Mouse (Mus musculus): Measurements from ENCODE around the gene Lyg2.

Lyg2 gene

GRCm38 (mm10) chr1:37877736-37878460 is 38.4 kb downstream of the Lyg2 start:
- DNase-seq (ENCODE audit: low read depth): no peak

- peak; percentile 32 for DNase-seq (ENCODE audit: low read depth)
Measured at GRCm38 (mm10) chr1:37873157-37873556, 43.1 kb downstream of the Lyg2 start.

DNA sequence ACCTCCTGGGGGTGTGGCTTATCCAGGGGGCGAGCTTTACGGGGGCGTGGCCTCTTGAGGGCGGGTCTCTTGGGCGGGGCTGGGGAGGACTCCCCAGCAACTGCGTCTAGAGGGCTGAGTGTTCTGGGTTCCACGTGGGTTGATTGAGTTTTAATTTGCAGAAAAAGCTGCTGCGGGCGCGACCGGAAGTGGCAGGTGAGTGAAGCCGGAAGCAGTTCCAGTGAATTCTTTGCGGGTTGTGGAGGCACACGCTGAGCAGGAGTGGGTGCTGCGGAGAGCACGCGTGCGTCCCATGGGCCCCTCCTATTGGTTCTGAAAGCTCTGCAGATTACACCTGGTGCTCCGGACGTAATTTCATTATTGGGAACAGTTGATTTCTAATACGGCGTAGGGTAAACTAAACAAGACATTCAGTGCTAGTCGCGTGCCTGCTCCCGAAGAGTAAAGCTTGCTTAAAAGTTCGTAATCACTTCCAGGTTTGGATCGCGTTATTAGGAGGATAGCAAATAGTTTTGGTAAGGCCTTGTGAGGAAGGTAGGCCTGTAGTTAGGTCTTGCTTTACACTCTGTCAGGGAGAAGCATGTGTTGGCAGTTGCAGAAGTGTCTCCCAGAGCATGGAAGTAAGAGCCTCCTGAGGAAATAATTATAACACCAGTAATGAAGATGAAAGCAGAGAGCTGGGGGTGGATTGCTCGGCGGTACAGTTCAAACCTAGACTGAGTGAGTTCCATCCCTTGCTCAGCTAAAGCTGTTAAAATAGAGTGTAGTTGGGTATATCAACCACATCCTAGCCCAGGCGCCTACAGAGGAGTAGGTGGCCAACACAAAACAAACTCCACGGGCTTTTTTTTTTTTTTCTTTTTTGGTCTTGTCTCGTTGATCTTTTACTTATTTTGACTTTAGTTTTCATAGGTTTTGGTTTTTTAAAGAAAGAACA is 43.9 kb downstream of the Lyg2 start:
- DNase-seq (ENCODE audit: low read depth): peak; percentile 91

DNA sequence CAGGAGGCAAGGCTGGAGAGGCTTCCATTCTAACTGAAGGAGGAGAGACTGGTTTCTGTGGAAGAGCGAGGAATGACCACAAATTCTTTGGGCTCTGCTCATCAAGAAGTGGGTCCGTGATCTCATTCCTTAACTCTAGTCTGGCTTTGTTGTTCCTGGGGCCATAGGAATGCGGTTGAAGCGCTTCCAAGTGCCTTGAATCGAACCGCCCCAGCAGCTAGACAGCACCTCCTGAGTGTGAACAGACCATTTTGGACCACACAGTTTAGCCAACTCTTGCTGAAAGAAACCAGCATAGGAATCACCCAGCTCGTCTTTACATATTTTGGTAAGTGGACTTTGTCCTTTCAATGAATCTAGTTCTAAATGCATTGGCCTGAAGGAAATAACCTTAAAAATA is 44.6 kb downstream of the Lyg2 start, which contains the start of gene Lipt1:
Gene Lipt1, plus strand, starts transcription at position 35 of the 400 bp plus-strand sequence.
- no peak for DNase-seq (ENCODE audit: low read depth)

- DNase-seq (ENCODE audit: low read depth): no peak
Measured at GRCm38 (mm10) chr1:37869362-37869761, 46.9 kb downstream of the Lyg2 start.

- peak; percentile 96 for DNase-seq (ENCODE audit: low read depth)
Measured at GRCm38 (mm10) chr1:37868640-37869039, 47.7 kb downstream of the Lyg2 start.

DNA sequence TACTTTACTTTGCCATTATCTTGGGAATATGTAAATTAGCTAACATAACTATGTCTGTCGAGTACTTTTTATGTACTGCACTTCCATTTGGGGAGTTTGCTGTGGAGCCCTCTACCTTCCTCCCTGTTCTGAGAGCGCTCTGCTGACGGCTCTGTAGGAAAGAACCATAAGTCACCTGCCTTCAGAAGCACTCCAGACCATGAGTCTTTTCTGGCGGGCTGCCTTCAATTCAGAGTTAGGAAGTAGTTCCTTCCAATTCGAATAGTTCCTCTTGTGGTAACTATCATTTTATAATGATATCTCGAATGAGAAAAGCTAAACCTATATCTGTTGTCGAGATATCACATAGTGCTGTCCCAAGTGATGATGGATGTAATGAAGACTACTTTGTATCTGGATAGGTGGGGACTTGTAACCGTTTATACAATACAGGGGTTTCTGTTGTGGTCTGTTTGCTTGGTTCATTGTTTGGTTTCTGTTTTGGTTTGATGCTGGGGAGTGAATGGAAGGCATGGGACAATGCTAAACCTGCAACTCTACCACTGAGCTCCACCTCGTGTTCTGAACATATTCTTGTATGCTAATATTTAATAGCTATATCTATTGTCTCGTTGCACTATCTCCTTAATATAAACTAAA is 48.5 kb downstream of the Lyg2 start:
- peak; percentile 59 for DNase-seq (ENCODE audit: low read depth)

DNA sequence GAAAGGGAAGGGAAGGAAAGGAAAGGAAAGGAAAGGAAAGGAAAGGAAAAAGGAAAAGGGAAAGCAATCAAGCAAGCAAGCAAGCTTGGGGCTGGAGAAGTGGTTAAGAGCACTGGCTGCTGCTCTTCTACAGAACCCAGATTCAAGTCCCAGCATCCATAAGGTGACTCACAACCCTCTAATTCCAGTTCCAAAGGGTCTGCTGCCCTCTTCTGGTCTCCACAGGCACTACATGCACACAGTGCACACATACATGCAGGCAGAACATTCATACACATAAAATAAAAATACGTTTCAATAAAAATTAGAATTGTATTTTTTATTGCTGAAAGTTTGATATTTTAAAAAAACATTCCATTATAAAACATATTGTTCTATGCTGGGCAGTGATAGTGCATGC is 49.2 kb downstream of the Lyg2 start:
- DNase-seq (ENCODE audit: low read depth): peak; percentile 89

DNA sequence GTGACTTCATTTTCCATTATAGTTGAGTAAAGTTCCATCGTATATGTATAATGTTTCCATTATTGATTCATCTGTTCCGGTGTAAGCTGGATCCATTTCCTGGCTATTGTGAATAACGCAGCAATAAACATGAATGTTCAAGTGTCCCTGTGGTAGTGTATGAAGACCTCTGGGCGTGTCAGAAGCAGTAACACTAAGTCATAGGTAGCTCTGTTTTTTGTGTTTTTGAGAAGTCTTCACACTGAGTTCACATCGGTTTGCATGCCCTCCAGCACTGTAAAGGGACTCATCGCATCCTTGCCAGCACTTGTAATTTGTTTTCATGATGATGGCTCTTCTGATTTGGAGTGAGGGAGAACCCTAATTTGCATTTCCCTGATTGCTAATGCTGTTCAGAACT is 50.0 kb downstream of the Lyg2 start, which contains the start of gene Tsga10:
Gene Tsga10, minus strand, starts transcription at position 144 of the 400 bp plus-strand sequence.
- no peak for DNase-seq (ENCODE audit: low read depth)

DNA sequence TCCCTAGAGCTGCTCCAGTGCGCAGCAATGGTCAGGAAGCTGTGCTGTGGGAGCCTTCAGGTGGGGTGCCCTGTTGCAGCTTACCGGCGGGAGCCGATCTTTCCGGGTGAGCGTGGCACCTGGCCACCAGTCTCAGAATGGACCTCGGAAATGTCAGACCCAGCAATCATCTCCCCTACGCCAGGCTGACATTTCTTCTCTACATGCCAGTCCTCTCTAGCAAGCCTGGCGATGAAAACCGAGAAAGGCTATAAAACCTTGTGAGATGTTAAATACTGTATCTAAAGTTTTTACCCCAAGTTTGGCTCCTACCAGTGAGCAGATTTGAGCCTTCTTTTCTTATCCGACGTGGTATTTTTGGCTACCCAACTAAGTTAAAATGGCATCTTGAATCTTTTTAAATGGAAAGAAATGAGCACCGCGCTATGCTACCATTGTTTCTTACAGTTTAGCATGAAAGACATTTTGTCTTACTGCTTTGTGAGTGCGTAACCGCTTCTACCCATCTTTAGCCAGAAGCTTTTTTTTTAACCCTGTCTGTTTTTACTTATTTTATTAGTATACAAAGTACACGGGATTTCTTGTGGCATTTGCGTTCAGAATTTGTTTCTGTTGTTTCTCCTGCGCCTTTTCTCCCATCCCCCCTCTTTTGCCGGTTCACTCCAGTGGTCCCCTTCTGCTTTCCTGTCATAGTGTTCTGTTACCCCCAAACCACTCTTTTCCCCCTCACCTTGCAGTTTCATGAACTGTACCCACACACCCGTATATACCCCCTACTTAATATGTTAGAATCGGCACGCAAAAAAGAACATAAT is 50.7 kb downstream of the Lyg2 start:
- no peak for DNase-seq (ENCODE audit: low read depth)

DNA sequence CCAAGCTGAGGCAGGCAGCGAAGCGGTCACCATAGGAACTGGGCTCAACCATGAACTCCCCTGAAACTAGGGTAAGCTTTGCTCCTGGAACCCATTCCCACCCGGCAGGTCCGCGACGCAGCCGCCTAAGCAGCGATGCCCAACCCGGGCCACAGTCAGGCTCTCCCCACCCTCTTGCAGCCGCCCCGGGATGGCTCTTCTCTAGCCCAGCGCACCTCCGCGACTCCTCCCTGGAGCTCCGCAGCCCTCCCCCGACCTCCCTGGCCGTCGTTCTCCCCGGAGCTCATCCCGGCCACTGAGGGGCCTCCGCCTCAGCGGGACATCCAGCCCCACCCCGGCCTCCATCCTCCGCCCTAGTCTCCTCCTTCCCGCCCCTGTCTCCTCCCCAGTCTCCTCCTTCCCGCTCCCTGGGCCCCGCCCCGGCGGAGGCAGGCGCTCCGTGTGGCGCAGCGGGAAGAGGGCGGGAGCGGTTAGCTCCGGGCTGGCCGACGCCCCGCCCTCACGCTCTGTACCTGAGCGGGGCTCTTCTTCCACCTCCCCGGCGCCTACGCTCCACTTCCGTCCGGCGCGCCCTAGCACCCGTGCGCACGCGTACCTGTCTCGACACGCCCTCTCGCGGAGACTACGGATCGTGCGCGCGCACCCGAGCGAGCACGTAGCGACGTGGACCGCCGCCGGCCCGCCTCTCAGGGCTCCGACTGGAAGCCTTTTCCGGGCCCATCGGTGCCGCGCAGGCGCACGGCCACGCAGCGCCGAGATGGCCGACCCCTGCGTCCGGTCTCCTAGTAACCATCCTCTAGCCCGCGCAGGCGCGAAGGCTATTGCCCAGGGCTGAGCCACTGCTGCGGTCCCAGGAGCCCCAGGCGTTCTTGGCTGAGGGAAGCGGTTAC is 51.5 kb downstream of the Lyg2 start:
- peak; percentile 99 for DNase-seq (ENCODE audit: low read depth)

All from 416B (cell line).